Mouse (Mus musculus): ENCODE results near the gene Zfp112. TPM values are rescaled to one million over a fixed set of nuclear protein-coding genes. Genes with fewer than 3 reads are reported as not detected.
A peak's percentile ranks its signal among the peaks of the same experiment; 100 is the strongest.

The Zfp112 gene
- polyA plus RNA-seq, 1 experiment, result 0.02 TPM

- no peaks in the 10 kb centered on the region for H3K27me3 ChIP-seq (ENCODE audit: control insufficient read depth)
- H3K36me3 ChIP-seq (ENCODE audit: control insufficient read depth), result no peaks in the 10 kb centered on the region
- TF ChIP-seq TAL1 (IDR thresholded peaks at IDR 0.05; ENCODE audit: low read length) (no peak), GATA1 (IDR thresholded peaks at IDR 0.05; ENCODE audit: low read length) (no peak)
- H3K9me3 ChIP-seq (ENCODE audit: control insufficient read depth, low read length), result peaks cover 2% of the 10 kb centered on the region; the same call in 1 of the 2 replicates
- peak within 1 kb of the TSS; percentile 62 for H3K4me3 ChIP-seq (replicated peaks)
- H3K4me1 ChIP-seq (ENCODE audit: control insufficient read depth), result peaks cover 4% of the 10 kb centered on the region
These were observed 62.7 kb downstream of the Zfp112 start, which contains the start of gene Zfp114 for GRCm38 (mm10) chr7:24174618-24175336. Zfp114 (plus strand) TSS chr7:24175060.

GRCm38 (mm10) chr7:24175337-24175711 lies 63.2 kb downstream of the Zfp112 start:
- H3K4me3 ChIP-seq (replicated peaks), result peak overlapping the region; percentile 62

More at GRCm38 (mm10) chr7:24175337-24175711, 63.2 kb downstream of the Zfp112 start:
- no peaks in the 10 kb centered on the region for H3K36me3 ChIP-seq (ENCODE audit: control insufficient read depth)
- H3K27me3 ChIP-seq (ENCODE audit: control insufficient read depth), result no peaks in the 10 kb centered on the region
- TF ChIP-seq GATA1 (IDR thresholded peaks at IDR 0.05; ENCODE audit: low read length), result no peak
- peaks cover 4% of the 10 kb centered on the region for H3K4me1 ChIP-seq (ENCODE audit: control insufficient read depth)
- peaks cover 2% of the 10 kb centered on the region; the same call in 1 of the 2 replicates for H3K9me3 ChIP-seq (ENCODE audit: control insufficient read depth, low read length)

Other genes starting within 250 kb of the Zfp112 start
- gene Vmn1r177, start 245.9 kb upstream of the Zfp112 start, polyA plus RNA-seq (2012), result not detected in 2 replicates
- not detected in 2 replicates for gene Vmn1r178, start 220.3 kb upstream of the Zfp112 start, polyA plus RNA-seq (2012)
- gene Vmn1r179, start 185.3 kb upstream of the Zfp112 start, polyA plus RNA-seq (2012), result not detected in 2 replicates
- gene Vmn1r180, start 161.7 kb upstream of the Zfp112 start, polyA plus RNA-seq (2012), result not detected in 2 replicates
- not detected in 2 replicates for gene Vmn1r181, start 137.7 kb upstream of the Zfp112 start, polyA plus RNA-seq (2012)
- gene V1rd19, start 110.6 kb upstream of the Zfp112 start, polyA plus RNA-seq (2012), result 0.03 TPM in 1 of 2 replicates, not detected in the other
- under 0.01 TPM in 2 replicates for gene Vmn1r183, start 59.1 kb upstream of the Zfp112 start, polyA plus RNA-seq (2012)
- 0.80 and 0.83 TPM in 2 replicates for gene Zfp180, start 30.4 kb upstream of the Zfp112 start, polyA plus RNA-seq (2012)
- gene Zfp235, start 21.9 kb downstream of the Zfp112 start, polyA plus RNA-seq (2012), result 0.04 TPM in 1 of 2 replicates, not detected in the other
- gene Zfp114, start 62.7 kb downstream of the Zfp112 start, polyA plus RNA-seq (2012), result not detected in 2 replicates
- gene Zfp111, start 99.1 kb downstream of the Zfp112 start, polyA plus RNA-seq (2012), result 0.01 TPM in 1 of 2 replicates, not detected in the other
- 0.02 TPM in 1 of 2 replicates, not detected in the other for gene Zfp109, start 125.2 kb downstream of the Zfp112 start, polyA plus RNA-seq (2012)
- gene Zfp108, start 142.5 kb downstream of the Zfp112 start, polyA plus RNA-seq (2012), result not detected in 2 replicates
- gene Zfp93, start 158.1 kb downstream of the Zfp112 start, polyA plus RNA-seq (2012), result not detected in 2 replicates
- gene Zfp61, start 188.9 kb downstream of the Zfp112 start, polyA plus RNA-seq (2012), result 0.12 TPM in 1 of 2 replicates, not detected in the other
- gene Zfp94, start 204.4 kb downstream of the Zfp112 start, polyA plus RNA-seq (2012), result 0.07 TPM in 1 of 2 replicates, not detected in the other
- gene Tescl, start 221.6 kb downstream of the Zfp112 start, polyA plus RNA-seq (2012), result not detected in 2 replicates
- gene Lypd5, start 236.9 kb downstream of the Zfp112 start, polyA plus RNA-seq (2012), result 0.02 TPM in 1 of 2 replicates, not detected in the other